Mouse (Mus musculus): ENCODE results near the gene Hmgn1.

GRCm38 (mm10) chr16:96160927-96161326 lies 33.4 kb upstream of the Hmgn1 start:
- TF ChIP-seq CTCF (IDR thresholded peaks at IDR 0.05; ENCODE audit: low read depth) (no peak), EP300 (optimal IDR thresholded peaks at IDR 0.05) (no peak)
